Mouse (Mus musculus) cerebellum, adult 11-12 months (tissue): ENCODE measurements around the gene Plppr3.
"Not testable (repeated sequence)": the region's sequence is repeated elsewhere in the genome, so short reads cannot be mapped to it uniquely, and the experiment has no call there.

ENCODE experiments used
- DNase-seq: peaks from one replicate; pipeline ENCODE4 v3.0.0; 2022

Gene Plppr3

GRCm38 (mm10) chr10:79900951-79901410 is 26.5 kb upstream of the Plppr3 start:
- no peak for DNase-seq

GRCm38 (mm10) chr10:79897316-79898245 is 23.1 kb upstream of the Plppr3 start:
- no peak for DNase-seq

GRCm38 (mm10) chr10:79896814-79897213 is 22.4 kb upstream of the Plppr3 start:
- no peak for DNase-seq

GRCm38 (mm10) chr10:79896306-79896705 is 21.9 kb upstream of the Plppr3 start:
- no peak for DNase-seq

- peak; percentile 77 for DNase-seq
These were observed 18.2 kb upstream of the Plppr3 start for GRCm38 (mm10) chr10:79892451-79893118.

- no peak for DNase-seq
These were observed 16.2 kb upstream of the Plppr3 start, which contains the start of gene Cfd for GRCm38 (mm10) chr10:79890670-79891069. Gene Cfd (plus strand): TSS chr10:79890853.

- no peak for DNase-seq
These were observed 15.0 kb upstream of the Plppr3 start for GRCm38 (mm10) chr10:79889386-79889785.

- DNase-seq, result no peak
These were observed 12.2 kb upstream of the Plppr3 start for GRCm38 (mm10) chr10:79886611-79887010.

GRCm38 (mm10) chr10:79886054-79886453 is 11.6 kb upstream of the Plppr3 start, which contains the start of gene Elane:
Gene Elane (plus strand): TSS chr10:79886247.
- no peak for DNase-seq

- not testable (repeated sequence) for DNase-seq
These were observed 10.5 kb upstream of the Plppr3 start for GRCm38 (mm10) chr10:79884938-79885337.

- DNase-seq, result peak; percentile 60
These were observed 10.0 kb upstream of the Plppr3 start for GRCm38 (mm10) chr10:79884446-79884845.

- peak; percentile 79 for DNase-seq
These were observed 9.1 kb upstream of the Plppr3 start for GRCm38 (mm10) chr10:79883297-79884084.

GRCm38 (mm10) chr10:79881981-79882380 is 7.5 kb upstream of the Plppr3 start:
- DNase-seq, result no peak

- no peak for DNase-seq
These were observed 6.3 kb upstream of the Plppr3 start for GRCm38 (mm10) chr10:79880721-79881120.

- no peak for DNase-seq
These were observed 5.1 kb upstream of the Plppr3 start for GRCm38 (mm10) chr10:79879527-79879926.

- DNase-seq, result no peak
These were observed 3.3 kb upstream of the Plppr3 start for GRCm38 (mm10) chr10:79877757-79878156.

GRCm38 (mm10) chr10:79877174-79877573 is 2.7 kb upstream of the Plppr3 start:
- no peak for DNase-seq

GRCm38 (mm10) chr10:79873715-79874289 is 632 bp downstream of the Plppr3 start:
- DNase-seq, result peak; percentile 39

- DNase-seq, result no peak
These were observed 1.1 kb downstream of the Plppr3 start for GRCm38 (mm10) chr10:79873313-79873712.

- DNase-seq, result no peak
These were observed 1.6 kb downstream of the Plppr3 start for GRCm38 (mm10) chr10:79872862-79873261.

- DNase-seq, result no peak
These were observed 2.6 kb downstream of the Plppr3 start for GRCm38 (mm10) chr10:79871845-79872244.

GRCm38 (mm10) chr10:79866601-79867000 is 7.8 kb downstream of the Plppr3 start:
- DNase-seq, result peak; percentile 51
